Mouse (Mus musculus) embryonic facial prominence, embryonic 14.5 days (tissue): Measurements from ENCODE around the gene Ankrd2. TPM values are rescaled to one million over a fixed set of nuclear protein-coding genes. Genes with fewer than 3 reads are reported as not detected.
"Not testable (repeated sequence)": the region's sequence is repeated elsewhere in the genome, so short reads cannot be mapped to it uniquely, and the experiment has no call there.

Source experiments
- ATAC-seq: fragments of 200-750 bp; cut with Nextera tagmentation; 2 replicates; pipeline ENCODE4 v1.8.0; 2017; ENCODE audit warnings: low read depth, moderate number of reproducible peaks, moderate TSS enrichment
- DNase-seq: peaks from one replicate; pipeline ENCODE4 v3.0.0-alpha.2; 2015; ENCODE audit warnings: low spot score
- H3K27ac ChIP-seq: fragments of 300-500 bp; sonication (generic); replicated peaks from 2 replicates; pipeline ENCODE4 v1.5.1; 2014; ENCODE audit warnings: low read depth, mild to moderate bottlenecking, low read length, moderate library complexity
- H3K27me3 ChIP-seq: fragments of 300-500 bp; sonication (generic); replicated peaks from 2 replicates; pipeline ENCODE4 v1.6.1; 2014; ENCODE audit warnings: low read length; ENCODE audit not compliant: control insufficient read depth, insufficient read depth
- H3K36me3 ChIP-seq: fragments of 300-500 bp; sonication (generic); 2 replicates; pipeline ENCODE4 v1.6.1; 2014; ENCODE audit warnings: low read length, mixed read lengths; ENCODE audit not compliant: control insufficient read depth, insufficient read depth
- H3K4me1 ChIP-seq: fragments of 300-500 bp; sonication (generic); 2 replicates; pipeline ENCODE4 v1.6.1; 2014; ENCODE audit warnings: antibody characterized with exemption, low read length; ENCODE audit not compliant: control insufficient read depth, insufficient read depth
- H3K4me2 ChIP-seq: fragments of 300-500 bp; sonication (generic); 2 replicates; pipeline ENCODE4 v1.6.1; 2014; ENCODE audit warnings: low read depth, mild to moderate bottlenecking, low read length, moderate library complexity, mixed read lengths
- H3K4me3 ChIP-seq: fragments of 300-500 bp; sonication (generic); 2 replicates; pipeline ENCODE4 v1.5.1; 2014; ENCODE audit warnings: low read depth, mild to moderate bottlenecking, low read length
- H3K9ac ChIP-seq: fragments of 300-500 bp; sonication (generic); 2 replicates; pipeline ENCODE4 v1.6.1; 2014; ENCODE audit warnings: low read depth, mild to moderate bottlenecking, low read length, moderate library complexity, mixed read lengths
- H3K9me3 ChIP-seq: fragments of 300-500 bp; sonication (generic); 2 replicates; pipeline ENCODE4 v1.6.1; 2016; ENCODE audit warnings: low read length; ENCODE audit not compliant: control insufficient read depth
- WGBS: fragments of 180-500 bp; shearing (Covaris S2); extraction: QIAGEN DNeasy Blood & Tissue Kit; methylation state at CpG from one replicate; pipeline ENCODE4 v1.1.7; 2014; 5-methylcytosine and 5-hydroxymethylcytosine counted together
- polyA plus RNA-seq: library from polyadenylated mRNA; unstranded; fragments of >200 nt; fragmentation: Nextera tagmentation; extraction: Ambion mirVana; gene quantifications from 2 replicates; pipeline ENCODE4 v1.2.1, GENCODE M21; 2014

Ankrd2 gene
- polyA plus RNA-seq, 1 experiment from 2014 or later: 7.8 TPM

DNA sequence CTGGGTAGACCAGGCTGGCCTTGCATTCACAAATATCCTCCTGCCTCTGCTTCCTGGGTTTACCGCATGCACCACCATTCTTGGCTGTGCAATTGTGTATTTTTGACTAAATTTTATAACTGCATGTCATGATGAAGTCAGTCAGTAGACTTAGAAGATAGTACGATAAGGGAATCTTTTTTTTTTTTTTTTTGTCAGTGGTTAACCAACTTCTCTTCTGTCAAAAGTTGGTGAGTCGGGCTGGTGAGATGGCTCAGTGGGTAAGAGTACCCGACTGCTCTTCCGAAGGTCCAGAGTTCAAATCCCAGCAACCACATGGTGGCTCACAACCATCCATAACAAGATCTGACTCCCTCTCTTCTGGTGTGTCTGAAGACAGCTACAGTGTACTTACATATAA, 45.8 kb downstream of the Ankrd2 start:
- not testable (repeated sequence) for H3K27me3 ChIP-seq, H3K4me2 ChIP-seq, H3K27ac ChIP-seq, H3K9me3 ChIP-seq, DNase-seq, H3K36me3 ChIP-seq, H3K4me3 ChIP-seq, ATAC-seq, H3K4me1 ChIP-seq, H3K9ac ChIP-seq
- 98% methylated on average over 5 of the region's 5 CpGs for WGBS

- no peaks in the 10 kb centered on the region for H3K36me3 ChIP-seq
- no peaks in the 10 kb centered on the region for H3K27me3 ChIP-seq
- ATAC-seq (no peak), DNase-seq (no peak)
- H3K4me1 ChIP-seq: 0 out of 2 replicates have a peak, but pooled peaks cover 14% of the 10 kb centered on the region
- peak overlapping the region; percentile 67 for H3K4me2 ChIP-seq
- H3K4me3 ChIP-seq: peak overlapping the region; percentile 64
- 5% methylated on average over 10 of the region's 10 CpGs for WGBS
- peak overlapping the region; percentile 72 for H3K9ac ChIP-seq
- no peaks in the 10 kb centered on the region for H3K9me3 ChIP-seq
- H3K27ac ChIP-seq: no peak overlapping the region
Observed at GRCm38 (mm10) chr19:42085690-42086089, 49.9 kb downstream of the Ankrd2 start.

- no peaks in the 10 kb centered on the region for H3K9me3 ChIP-seq
- under 1% methylated on average over 21 of the region's 21 CpGs for WGBS
- peaks cover 15% of the 10 kb centered on the region; the same call in 1 of the 2 replicates for H3K4me1 ChIP-seq
- peak within 1 kb of the TSS; percentile 72 for H3K9ac ChIP-seq
- no peaks in the 10 kb centered on the region for H3K27me3 ChIP-seq
- ATAC-seq (peak; percentile 80), DNase-seq (peak; percentile 95)
- H3K36me3 ChIP-seq: no peaks in the 10 kb centered on the region
- peak within 1 kb of the TSS; percentile 64 for H3K4me3 ChIP-seq
- H3K27ac ChIP-seq: no peak within 1 kb of the TSS
- H3K4me2 ChIP-seq: peak within 1 kb of the TSS; percentile 67
Observed at GRCm38 (mm10) chr19:42086166-42086565, 50.4 kb downstream of the Ankrd2 start, which contains the start of gene Morn4. Gene Morn4, minus strand, starts transcription at chr19:42086357.

- H3K36me3 ChIP-seq: peaks cover 6% of the 10 kb centered on the region; the same call in 1 of the 2 replicates
- H3K9me3 ChIP-seq: no peaks in the 10 kb centered on the region
- peaks cover 19% of the 10 kb centered on the region for H3K4me1 ChIP-seq
- ATAC-seq: no peak
- peak overlapping the region; percentile 99 for H3K4me3 ChIP-seq
- WGBS: 21% methylated on average over 14 of the region's 14 CpGs
- H3K27ac ChIP-seq: peak overlapping the region; percentile 72
- H3K4me2 ChIP-seq: peak overlapping the region; percentile 56
- H3K9ac ChIP-seq: no peak overlapping the region; the same call in 1 of the 2 replicates
- H3K27me3 ChIP-seq: no peaks in the 10 kb centered on the region
- DNase-seq: peak; percentile 73
Observed at GRCm38 (mm10) chr19:42089103-42089747, 53.4 kb downstream of the Ankrd2 start.

GRCm38 (mm10) chr19:42089748-42090595, 54.2 kb downstream of the Ankrd2 start, which contains the start of gene Pi4k2a:
Gene Pi4k2a, plus strand, starts transcription at chr19:42090470.
- peaks cover 6% of the 10 kb centered on the region; the same call in 1 of the 2 replicates for H3K36me3 ChIP-seq
- H3K27me3 ChIP-seq: no peaks in the 10 kb centered on the region
- H3K27ac ChIP-seq: peak within 1 kb of the TSS; percentile 91
- DNase-seq (peak; percentile 100), ATAC-seq (peak; percentile 98)
- peak within 1 kb of the TSS; percentile 93 for H3K9ac ChIP-seq
- H3K4me1 ChIP-seq: peaks cover 19% of the 10 kb centered on the region
- H3K4me2 ChIP-seq: peak within 1 kb of the TSS; percentile 75
- H3K9me3 ChIP-seq: no peaks in the 10 kb centered on the region
- under 1% methylated on average over 28 of the region's 55 CpGs for WGBS
- H3K4me3 ChIP-seq: peak within 1 kb of the TSS; percentile 99

DNA sequence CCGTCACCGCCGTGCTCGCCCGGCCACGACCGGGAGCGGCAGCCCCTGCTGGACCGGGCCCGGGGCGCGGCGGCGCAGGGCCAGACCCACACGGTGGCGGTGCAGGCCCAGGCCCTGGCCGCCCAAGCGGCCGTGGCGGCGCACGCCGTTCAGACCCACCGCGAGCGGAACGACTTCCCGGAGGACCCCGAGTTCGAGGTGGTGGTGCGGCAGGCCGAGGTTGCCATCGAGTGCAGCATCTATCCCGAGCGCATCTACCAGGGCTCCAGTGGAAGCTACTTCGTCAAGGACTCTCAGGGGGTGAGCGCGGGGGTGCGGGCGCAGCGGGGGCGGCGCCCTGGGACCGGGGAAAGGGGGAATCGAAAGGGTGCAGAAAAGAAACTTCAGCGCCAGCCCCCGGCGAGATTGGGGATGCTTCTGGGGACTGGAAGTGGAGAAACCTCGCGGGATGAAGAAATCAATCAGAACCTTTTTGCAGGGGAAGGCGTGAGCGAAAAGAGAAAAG, 54.9 kb downstream of the Ankrd2 start:
- DNase-seq: peak; percentile 47
- Histone ChIP-seq H3K9ac (peak overlapping the region; percentile 93), H3K4me3 (peak overlapping the region; percentile 99), H3K4me2 (peak overlapping the region; percentile 75), H3K36me3 (peaks cover 9% of the 10 kb centered on the region; the same call in 1 of the 2 replicates), H3K27me3 (no peaks in the 10 kb centered on the region), H3K9me3 (no peaks in the 10 kb centered on the region), H3K4me1 (peaks cover 16% of the 10 kb centered on the region), H3K27ac (peak overlapping the region; percentile 91)
- ATAC-seq: peak; percentile 71
- under 1% methylated on average over 22 of the region's 52 CpGs for WGBS

Other genes starting within 250 kb of the Ankrd2 start
- gene Arhgap19, start 234.0 kb upstream of the Ankrd2 start, polyA plus RNA-seq: 17.5 and 21.2 TPM in 2 replicates
- 4.5 and 6.4 TPM in 2 replicates for gene Frat1, start 206.0 kb upstream of the Ankrd2 start, polyA plus RNA-seq
- 2.8 and 3.2 TPM in 2 replicates for gene Frat2, start 187.9 kb upstream of the Ankrd2 start, polyA plus RNA-seq
- 13.8 and 15.0 TPM in 2 replicates for gene Rrp12, start 139.8 kb upstream of the Ankrd2 start, polyA plus RNA-seq
- 522 and 549 TPM in 2 replicates for gene Pgam1, start 124.1 kb upstream of the Ankrd2 start, polyA plus RNA-seq
- gene Exosc1, start 102.6 kb upstream of the Ankrd2 start, polyA plus RNA-seq: 67.8 and 71.3 TPM in 2 replicates
- gene Zdhhc16, start 102.5 kb upstream of the Ankrd2 start, polyA plus RNA-seq: 69.1 and 72.4 TPM in 2 replicates
- gene Mms19, start 54.8 kb upstream of the Ankrd2 start, polyA plus RNA-seq: 27.5 and 35.2 TPM in 2 replicates
- 18.7 and 20.8 TPM in 2 replicates for gene Ubtd1, start 54.2 kb upstream of the Ankrd2 start, polyA plus RNA-seq
- gene Hoga1, start 9.6 kb downstream of the Ankrd2 start, polyA plus RNA-seq: 1.0 and 1.9 TPM in 2 replicates
- gene 4933411K16Rik, start 16.2 kb downstream of the Ankrd2 start, polyA plus RNA-seq: 0.25 TPM in 1 of 2 replicates, not detected in the other
- 20.1 and 21.5 TPM in 2 replicates for gene Morn4, start 50.4 kb downstream of the Ankrd2 start, polyA plus RNA-seq
- gene Pi4k2a, start 54.5 kb downstream of the Ankrd2 start, polyA plus RNA-seq: 28.2 and 29.9 TPM in 2 replicates
- gene Avpi1, start 93.1 kb downstream of the Ankrd2 start, polyA plus RNA-seq: 36.9 and 37.3 TPM in 2 replicates
- 19.4 and 21.0 TPM in 2 replicates for gene Marveld1, start 111.4 kb downstream of the Ankrd2 start, polyA plus RNA-seq
- gene Zfyve27, start 128.0 kb downstream of the Ankrd2 start, polyA plus RNA-seq: 12.2 and 15.2 TPM in 2 replicates
- gene Sfrp5, start 166.3 kb downstream of the Ankrd2 start, polyA plus RNA-seq: 18.0 and 18.3 TPM in 2 replicates
- 3.0 and 3.2 TPM in 2 replicates for gene Golga7b, start 211.6 kb downstream of the Ankrd2 start, polyA plus RNA-seq